Mouse (Mus musculus): ENCODE measurements at regions not wholly inside any gene's neighbourhood (a gene's known extent, or its start where the extent isn't known, plus 50 kb on each side); places are given as distances from the start of the nearest gene placed in this dataset.

DNA sequence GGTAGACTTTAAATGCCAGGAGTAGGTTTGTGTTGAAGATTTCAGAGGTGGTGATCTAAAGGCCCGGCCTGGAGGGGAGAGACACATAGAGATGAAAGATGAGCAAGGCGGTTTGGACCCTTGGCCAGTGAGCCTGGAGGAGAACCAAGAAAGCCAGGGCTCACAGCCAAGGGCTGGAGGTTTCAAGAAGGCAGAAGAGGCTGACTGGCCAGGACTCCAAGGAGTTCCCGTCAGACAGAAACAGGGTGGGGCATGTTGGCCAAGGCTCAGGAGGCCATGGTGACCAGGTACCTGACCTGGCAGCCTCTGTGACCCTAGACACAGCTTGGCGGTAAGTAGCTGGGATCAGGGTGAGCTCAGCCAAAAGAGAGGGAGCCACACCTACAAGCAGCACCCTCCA lies 159.3 kb upstream of the Spdye4c start:
- no peak for DNase-seq (ENCODE audit: low spot score in 2 of 2)

DNA sequence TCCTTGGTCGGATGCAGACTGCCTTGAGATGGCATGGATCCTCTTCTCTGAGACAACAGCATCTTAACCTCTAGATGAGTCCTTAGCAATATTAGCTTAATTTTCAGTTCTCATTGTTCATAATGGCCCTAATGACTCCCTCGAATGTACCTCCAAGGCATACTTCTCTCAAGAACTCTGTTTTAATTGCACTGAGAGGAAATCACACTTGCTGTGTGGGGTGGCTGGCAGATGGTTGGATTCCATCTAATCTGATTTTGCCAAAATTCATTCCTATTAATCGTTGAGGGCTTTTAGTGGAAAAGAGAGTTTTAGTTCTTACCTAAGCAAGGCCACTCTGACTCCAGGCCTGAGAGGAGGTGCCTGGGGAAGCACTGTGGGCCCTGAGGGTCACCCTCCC lies 158.3 kb upstream of the Spdye4c start:
- no peak for DNase-seq (ENCODE audit: low spot score in 2 of 2)

DNA sequence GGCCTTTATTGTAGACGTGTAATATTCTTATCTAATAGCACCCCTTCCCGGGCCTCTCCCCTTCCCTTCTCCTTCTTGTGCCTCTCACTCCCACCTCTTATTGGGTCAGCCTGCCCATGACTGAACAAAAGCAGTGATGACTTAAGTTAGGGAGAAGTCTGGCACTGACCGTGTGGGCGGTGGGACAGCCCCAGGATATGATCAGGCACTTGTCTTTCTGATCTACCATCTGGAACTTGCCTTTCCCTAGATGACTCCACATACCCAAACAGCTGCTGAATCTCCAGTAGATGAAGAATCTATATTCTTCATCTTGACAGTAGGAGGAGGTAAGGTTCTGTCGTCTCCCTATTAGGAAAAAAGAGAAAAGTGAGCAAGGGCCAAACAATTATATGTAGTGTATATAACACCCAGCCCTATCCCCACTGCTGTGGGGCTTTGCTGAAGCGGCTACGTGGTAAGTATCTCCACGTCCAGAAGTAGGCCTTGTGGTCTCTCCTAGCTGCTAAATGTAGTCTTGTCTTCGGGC lies 157.4 kb upstream of the Spdye4c start:
- no peak for DNase-seq (ENCODE audit: low spot score in 2 of 2)

DNA sequence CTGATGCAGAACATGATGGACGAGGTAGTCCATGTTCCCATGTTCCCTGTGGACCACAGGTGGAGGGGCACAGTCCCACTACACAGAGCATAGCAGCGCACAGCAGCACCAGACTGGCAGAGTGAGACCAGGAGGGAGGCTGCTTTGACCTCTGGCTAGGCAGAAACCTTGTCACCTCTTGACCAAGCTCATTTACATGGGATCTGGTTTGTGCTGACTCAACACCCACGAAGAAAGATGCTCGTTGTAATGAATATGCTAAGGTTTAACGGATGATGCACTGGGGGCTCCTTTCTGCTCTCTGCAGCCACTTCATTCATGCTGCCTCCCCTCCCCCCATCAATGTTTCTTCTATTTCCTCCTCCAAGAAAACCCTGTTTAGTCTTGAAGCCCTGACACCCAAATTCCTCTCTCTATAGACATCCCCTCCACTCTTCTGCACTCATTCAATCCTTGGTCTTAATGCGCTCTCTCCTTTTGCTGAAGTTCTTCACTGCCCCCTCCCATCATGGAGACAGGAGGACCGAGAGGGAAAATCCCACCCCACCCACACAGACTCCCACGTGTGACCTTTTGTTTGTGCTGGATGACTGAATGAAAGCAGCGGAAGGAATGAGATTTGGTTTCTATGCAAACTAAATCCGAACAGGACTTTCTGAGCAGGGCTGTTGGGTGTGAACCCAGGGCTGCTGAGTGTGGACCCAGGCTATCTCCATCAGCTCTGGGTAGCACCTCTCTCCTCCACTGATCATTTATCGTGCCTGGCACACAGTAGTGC lies 156.6 kb upstream of the Spdye4c start:
- DNase-seq (ENCODE audit: low spot score in 2 of 2) = no peak

DNA sequence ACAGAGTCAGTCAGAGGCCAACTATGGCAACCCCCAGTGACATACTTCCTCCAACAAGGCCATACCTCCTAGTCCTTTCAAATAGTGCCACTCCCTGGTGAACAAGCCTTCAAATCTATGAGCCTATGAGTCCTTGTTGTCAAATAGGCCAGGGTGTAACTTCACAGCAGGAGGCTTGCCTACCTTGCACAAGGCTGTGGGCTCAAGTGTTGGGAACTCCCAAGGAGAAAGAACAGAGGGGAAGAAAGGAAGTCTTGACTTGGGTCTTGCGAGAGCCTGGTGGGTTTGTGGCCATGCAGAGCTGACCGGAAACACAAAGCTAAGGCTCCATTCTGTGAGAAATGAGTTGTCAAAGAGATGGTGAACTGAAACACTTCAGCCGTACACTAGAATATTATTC lies 154.6 kb upstream of the Spdye4c start:
- no peak for DNase-seq (ENCODE audit: low spot score in 2 of 2)

DNA sequence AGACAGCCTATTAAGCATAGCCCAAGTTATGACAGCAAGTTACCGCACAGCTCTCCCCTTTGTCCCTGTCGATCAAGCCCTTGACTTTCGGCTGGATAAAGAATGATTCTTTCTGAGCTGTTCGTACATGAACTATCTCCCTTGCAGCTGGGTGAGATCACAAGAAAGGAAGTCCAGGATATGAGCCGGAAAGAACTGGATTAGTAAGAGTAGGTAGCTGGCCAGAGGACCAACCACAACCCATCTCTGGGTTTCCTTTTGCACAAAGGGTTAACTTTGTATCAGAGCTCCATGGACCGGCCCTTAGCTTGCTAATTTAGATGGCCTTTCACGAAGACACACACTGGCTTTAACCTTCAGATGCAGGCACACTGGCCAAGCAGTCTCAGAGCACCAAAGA lies 153.3 kb upstream of the Spdye4c start:
- no peak for DNase-seq (ENCODE audit: low spot score in 2 of 2)

DNA sequence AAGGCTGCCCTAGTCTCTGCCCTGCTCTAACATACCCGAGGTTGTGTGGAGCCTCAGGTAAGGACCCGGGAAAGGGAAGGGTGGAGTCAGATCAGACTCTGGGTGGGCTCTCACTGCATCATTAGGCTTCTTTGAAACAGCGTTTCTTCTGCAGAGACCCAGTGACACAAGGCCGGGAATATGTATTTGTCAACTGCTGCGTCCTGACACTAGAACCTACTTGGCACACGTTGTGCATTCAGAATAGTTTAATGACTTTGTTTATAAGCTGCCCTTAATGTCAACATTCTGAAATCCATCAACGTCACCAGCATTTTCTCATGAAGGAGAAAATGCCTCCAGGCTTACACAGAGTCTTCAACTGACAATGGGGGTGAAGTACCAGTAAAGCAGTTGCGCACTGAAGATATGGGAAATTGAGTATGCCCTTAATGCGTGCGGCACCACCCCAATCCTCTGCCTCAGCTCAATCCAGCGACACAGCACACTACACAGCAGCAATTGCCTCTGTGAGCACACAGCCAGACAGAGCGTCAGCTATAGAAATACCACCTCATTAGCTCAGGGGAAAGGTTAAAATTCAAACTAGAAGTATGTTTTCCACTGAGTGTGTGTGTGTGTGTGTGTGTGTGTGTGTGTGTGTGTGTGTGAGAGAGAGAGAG lies 152.7 kb upstream of the Spdye4c start:
- DNase-seq (ENCODE audit: low spot score in 2 of 2) = no peak

DNA sequence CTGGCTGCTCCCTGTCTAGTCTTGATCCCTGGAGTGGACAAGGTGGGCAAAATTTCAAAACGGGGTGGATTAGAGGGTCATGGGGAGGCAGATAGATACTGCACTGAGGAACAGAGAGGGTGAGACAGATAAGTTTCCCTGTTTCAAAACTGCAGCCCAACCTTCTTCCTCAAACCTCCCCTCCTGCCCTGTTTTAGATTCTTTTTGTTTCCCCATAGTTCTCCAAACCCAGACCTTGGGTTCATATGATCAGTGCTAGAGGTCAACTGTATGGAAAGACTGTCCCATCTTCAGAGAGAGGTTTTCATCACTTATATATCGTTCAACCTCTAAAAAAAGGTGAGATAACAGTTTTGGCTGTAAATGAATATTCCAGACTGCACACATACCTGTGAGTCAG lies 152.1 kb upstream of the Spdye4c start:
- DNase-seq (ENCODE audit: low spot score in 2 of 2) = no peak

DNA sequence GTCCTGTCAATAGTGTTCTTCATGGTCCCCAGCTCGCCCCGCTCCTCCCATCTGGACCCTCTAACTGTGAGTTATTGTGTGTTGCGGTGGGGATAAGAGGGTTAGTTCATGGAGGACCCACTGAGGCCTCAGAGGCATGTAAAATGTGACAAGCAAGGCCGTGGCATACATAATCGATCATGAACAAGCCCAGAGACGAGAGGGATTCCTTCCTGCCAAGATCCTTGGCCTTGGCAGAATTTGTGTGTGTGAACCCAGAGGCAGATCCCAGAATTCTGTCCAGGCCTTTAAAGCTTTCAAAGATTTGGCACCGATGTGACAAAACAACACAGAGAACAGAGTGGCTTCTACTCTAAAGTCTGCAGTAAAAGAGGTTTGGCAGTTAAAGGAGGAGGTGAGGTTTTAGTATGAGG lies 146.4 kb upstream of the Spdye4c start:
- peak in 1 of 2 experiments; percentile 10 for DNase-seq (ENCODE audit: low spot score in 2 of 2)

DNA sequence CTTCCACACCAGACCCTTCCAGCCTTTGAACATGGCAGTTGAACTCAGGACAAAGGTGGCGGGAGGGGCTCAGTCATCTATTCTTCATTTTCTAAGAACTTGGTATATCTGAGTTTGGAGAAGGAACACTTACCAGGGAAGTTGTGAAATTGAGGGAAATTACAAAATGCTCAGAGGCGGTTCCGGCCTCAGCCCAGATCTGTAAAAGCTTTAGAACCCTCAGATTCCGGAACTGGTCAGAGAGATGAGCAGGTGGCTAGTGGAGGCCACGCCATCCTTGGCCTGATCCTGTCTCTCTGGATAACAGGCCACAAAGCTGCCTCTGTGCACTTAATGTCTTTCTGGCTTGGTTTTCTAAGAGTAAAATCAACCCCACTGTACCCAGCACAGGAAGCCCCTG lies 145.6 kb upstream of the Spdye4c start:
- DNase-seq (ENCODE audit: low spot score in 2 of 2) = no peak

DNA sequence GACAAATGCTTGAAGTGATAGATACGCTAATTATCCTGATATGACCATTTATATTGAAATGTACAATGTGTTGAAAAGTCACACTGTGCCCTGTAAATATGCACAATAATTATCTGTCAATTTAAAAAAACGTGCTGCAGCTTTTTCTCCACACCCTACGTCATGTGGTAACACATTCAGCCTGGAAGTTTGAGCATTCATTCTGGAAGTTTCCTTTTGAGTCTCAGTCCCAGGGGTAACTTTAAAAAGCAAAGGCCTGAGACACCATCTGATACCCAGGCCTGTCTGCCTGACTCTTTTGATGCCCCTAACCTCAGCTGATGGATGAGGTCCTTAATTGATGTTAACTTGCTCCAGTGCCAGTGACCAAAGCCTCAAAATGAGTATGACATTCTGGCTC lies 141.7 kb upstream of the Spdye4c start:
- no peak for DNase-seq (ENCODE audit: low spot score in 2 of 2)

DNA sequence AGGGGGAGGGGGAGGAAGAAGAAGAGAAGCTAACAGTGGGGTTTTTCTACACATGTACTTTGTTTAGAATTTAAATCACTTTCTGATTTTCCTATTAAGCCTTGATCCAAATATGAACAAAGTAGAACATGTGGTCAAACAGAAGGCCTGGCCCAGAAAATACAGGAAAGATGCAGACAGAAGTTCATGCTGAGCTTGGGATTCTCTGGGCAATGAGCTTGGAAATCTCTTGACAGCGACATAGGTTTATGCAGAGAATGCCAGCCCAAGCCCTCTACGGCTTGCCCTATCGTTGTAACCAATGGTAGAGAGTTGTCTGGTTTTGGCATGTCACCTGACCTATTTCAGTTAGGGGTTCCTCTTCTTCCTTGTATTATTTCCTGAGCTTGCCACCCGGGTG lies 141.0 kb upstream of the Spdye4c start:
- no peak for DNase-seq (ENCODE audit: low spot score in 2 of 2)

DNA sequence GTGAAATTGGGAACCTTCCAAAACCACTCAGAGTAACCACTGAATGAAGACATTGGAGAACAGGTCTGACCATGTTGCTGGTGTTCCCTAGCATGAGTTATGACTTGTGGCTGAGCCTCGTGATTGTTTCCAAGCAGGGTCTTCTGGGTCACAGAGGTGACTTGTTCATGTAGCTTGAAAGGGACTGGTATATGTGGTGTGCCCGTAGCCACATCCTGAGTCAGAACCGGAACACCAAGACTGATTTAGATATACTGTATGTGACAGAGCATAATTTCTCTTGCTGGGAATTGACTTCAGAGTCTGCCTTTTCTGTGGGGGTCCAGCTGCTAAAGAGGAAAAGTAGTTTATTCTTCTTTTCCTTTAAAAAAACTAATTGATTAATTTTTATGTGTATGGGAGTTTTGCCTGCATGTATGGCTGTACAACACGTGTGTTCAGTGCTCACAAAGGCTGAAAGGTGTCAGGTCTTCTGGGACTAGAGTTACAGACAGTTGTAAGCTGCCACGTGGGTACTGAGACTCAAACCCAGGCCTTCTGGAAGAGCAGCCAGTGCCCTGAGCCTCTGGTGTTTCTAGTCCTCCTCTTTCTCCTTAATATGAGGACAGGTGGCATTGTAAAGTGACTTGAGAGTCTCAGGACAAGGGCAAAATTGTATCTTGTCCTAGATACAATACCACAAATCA lies 139.3 kb upstream of the Spdye4c start:
- no peak for DNase-seq (ENCODE audit: low spot score in 2 of 2)

DNA sequence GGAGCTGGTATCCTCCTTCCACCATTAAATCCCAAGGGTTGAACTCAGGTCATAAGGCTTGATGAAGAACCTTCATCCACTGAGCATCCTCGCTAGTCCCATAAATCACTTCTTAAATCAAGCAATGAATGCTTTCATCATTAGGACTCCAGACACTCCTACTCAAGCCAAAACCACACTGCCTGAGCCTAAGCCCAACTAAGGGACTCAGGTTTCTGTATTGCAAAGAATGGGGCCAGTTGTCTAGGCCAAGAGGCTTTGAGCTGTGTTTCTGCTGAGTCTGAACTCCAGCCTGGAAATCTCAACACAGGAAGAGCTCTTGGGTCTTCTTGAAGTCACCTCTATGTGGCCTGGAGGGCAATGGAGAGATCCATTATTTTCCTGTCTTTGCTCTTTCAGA lies 138.4 kb upstream of the Spdye4c start:
- no peak for DNase-seq (ENCODE audit: low spot score in 2 of 2)

DNA sequence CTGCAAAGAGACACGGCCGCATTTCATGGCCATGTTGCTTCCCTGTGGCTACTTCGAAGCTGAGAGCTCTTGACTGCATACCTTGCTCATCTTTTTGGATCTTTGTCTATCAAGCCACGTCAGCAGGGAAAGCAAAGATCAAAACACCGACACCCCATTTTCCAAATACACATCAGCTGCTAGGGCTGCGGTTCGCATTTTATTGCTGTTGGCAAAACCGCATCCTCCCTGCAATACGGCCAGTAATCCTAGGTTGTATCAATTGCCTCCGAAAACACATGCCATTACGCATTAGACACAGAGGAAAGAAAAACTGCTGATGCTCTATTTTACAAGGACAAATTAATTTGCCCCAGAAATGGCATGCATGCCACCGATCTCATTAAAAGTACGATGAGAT lies 136.5 kb upstream of the Spdye4c start:
- DNase-seq (ENCODE audit: low spot score in 2 of 2) = no peak

DNA sequence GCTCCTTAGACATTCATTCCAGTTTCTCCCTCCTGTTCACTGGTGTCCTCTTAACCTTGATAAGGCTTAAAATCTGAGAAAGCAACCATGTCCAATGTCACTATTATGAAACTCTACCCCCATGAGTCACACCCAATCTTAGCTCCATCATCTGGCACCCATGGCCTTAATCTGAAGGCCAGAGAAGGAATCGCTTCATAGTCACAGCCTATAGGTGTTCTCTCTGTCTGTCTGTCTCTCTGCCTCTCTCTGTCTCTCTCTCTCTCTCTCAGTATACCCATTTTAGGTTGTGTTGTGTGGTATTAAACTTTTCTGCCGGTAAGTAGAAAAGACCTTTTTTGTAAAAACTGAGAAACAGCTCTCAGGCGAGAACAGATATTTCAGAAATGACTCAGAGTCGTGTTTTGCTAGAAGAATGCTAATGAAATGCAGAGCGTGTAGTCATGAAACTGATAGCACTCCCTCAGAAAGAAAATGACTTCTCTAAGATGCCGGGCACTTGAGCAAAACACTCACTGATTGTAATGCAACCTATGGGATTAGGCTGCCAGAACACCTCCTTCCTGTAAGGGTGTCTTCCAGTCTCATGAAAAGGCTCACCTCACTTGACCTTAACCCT lies 133.3 kb upstream of the Spdye4c start:
- no peak for DNase-seq (ENCODE audit: low spot score in 2 of 2)

DNA sequence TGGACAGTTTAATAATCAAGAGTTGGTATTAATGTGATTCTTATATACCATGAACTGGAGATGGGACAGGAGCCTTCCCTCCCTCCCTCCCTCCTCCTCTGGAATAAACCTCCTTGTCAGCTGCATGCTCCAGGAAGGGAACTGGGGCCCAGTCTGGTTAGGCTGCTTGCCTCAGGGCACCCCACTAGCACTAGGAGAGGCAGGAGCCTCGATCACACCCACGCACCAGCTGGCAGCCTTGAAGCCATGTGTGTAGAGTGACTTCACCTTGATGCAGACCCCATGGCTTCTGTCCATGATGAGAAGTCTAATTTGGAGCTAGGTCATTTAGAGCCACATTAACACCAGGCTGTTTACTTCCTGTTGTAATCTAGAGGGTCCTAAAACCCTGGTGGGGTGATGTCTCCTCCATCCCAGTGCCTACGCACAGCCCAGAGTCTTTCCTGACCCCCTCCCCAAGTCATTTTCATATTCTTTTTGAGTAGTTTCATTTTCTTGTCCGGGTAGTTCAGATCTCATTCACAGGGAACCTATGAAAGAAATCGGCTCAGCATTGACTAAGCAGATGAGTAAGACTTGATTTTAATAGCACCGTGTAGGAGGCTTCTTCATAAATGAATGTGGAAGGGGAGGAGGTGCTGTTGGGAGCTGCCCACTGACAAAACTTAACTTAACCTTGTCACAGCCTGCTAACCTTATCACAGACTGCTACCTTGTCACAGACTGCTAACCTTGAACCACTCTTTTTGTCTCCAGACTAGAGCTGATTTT lies 125.6 kb upstream of the Spdye4c start:
- no peak for DNase-seq (ENCODE audit: low spot score in 2 of 2)

DNA sequence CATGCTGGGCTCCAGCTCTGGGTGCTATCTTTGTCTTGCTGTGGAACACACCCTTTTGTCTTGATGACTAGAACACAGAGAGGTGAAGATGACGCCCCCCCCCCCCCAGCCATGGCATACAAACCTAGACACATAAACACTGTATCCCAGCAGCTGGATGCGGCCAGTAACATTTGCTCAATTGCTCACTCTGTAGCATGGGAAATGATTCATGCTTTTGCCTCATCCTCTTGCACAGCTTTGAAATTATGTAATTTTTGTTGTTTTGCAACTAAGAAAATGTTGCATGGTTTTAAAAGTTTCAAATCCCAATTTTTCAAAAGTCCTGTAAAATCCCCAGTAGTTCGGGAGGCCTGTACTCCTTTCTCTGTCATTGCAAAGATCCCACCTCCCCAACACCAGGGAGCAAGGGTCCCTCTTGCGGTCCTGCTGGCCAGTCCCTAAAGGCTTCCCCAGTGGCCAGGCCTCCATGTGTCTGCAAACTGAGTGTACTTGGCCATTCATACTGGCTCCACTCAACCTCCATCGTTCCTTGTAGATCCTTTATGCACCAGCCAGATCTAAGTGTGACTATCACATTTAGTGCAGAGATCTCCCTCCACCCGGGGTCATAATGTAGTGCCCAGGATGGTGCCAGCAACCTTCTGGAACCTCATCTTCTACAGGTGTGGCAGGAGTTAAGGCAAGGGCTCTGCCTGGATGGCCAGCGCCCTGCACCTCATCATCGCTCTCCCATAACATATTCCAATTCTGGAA lies 123.3 kb upstream of the Spdye4c start:
- no peak for DNase-seq (ENCODE audit: low spot score in 2 of 2)

DNA sequence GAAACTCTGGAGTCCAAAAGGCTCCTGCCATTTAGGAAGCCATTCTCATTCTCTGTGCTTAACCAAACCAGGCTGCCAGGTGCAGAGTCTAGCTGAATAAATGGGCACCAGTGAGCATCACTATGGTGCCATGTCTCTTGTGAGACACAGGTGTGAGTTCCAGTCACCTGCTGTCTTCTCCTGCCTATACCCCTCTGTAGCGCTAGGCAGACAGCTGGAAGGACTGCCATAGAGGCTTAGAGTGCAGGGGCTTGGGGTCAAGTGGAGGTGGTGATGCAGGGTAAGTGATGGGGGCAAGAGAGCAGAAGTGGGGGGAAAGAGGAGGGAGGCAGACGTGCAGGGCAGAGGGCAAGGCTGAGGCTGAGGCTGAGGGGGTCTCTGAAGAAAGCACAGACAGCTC lies 122.7 kb upstream of the Spdye4c start:
- DNase-seq (ENCODE audit: low spot score in 2 of 2) = no peak

DNA sequence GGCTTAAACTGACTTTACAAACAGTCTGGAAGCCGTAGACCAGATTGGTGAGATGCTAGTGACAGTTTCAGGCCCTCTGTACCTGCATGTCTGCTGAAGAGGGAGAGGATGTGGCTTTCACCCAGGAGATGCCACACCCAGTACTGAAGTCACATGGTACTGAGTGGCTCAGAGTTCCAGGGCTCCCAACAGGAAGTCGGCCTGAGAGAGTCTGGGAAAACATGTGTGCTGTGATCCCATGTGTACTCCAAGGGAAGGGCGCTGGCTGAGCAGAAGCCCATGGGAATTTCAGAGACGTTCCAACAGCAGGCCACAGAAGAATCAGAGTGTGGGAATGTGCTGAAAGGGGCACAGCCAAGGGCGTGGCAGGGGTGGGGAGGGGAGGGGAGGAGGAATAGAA lies 120.7 kb upstream of the Spdye4c start:
- no peak for DNase-seq (ENCODE audit: low spot score in 2 of 2)
